Mouse (Mus musculus): Measurements from ENCODE around the gene Olfr1104.

The Olfr1104 gene

GRCm38 (mm10) chr2:87026980-87027379 lies at the start of gene Olfr1104:
Olfr1104 (minus strand) TSS chr2:87027080.
- DNase-seq (ENCODE audit: low read depth, low spot score): no peak

DNA sequence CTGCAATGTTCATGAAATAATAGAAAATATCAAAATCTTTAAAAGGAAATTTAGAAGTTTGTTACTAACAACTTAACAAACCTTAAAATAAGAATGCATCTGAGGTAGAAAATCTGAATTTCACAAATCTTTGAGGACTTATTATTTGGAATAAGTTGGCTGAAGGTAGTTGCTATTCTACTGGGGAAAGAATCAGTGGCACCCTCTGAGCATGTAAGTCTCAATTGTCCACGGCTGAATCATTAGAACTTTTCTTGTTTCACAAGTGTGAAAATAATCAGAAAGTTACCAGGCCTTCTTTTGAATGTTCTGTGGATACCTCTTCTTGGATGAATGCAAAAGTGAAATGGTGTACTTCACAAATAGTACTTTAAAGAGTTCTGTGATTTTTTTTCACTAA lies 48.8 kb upstream of the Olfr1104 start, which contains the start of gene Olfr1107:
Gene Olfr1107, minus strand, starts transcription at position 101 of the 400 bp plus-strand sequence.
- no peak for DNase-seq (ENCODE audit: low read depth, low spot score)

GRCm38 (mm10) chr2:87052173-87052572 lies 25.3 kb upstream of the Olfr1104 start, which contains the start of gene Olfr1106:
Olfr1106 (minus strand) TSS chr2:87052273.
- no peak for DNase-seq (ENCODE audit: low read depth, low spot score)

DNA sequence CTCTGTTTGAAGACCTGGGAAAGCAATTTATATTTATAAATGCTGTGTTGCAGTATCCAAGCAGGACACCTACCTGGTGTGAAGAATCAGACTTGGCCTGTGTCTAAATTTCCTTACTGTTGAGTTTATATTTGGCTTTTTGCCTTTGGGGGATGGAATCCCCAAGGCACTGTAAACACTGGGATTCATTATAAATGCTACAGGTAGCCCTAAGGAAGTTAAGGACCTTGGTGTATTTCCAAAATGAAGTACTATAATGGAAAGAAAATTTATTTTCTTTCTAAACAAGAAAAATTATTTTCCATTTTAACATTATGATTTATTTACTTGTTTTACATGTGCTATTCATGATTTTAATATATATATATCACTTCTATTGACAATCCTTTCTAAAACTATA lies 9.6 kb upstream of the Olfr1104 start, which contains the start of gene Olfr1105:
Gene Olfr1105, minus strand, starts transcription at position 101 of the 400 bp plus-strand sequence.
- DNase-seq (ENCODE audit: low read depth, low spot score): no peak

DNA sequence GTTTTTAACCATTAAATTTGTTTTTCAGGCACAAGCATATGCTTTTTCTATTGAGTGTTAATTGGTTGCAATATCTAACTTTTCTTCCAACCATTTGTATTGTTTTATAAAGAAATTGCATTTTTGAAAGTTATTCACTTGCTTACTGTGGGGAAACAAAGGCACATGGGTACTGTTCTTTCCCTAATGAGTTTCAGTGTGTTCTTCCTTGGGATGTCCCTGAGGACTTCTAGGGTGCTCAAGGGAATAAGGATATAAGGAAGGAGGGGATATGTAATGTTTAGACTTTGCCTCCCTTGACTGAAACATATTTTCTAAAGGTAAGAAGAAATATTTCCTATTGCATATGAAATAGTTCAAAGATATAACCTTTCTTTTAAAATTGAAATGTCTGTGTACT lies 28.8 kb downstream of the Olfr1104 start, which contains the start of gene Olfr1102:
Gene Olfr1102, plus strand, starts transcription at position 301 of the 400 bp plus-strand sequence.
- DNase-seq (ENCODE audit: low read depth, low spot score): no peak

GRCm38 (mm10) chr2:86991121-86991520 lies 35.8 kb downstream of the Olfr1104 start, which contains the start of gene Olfr1101:
Olfr1101 (minus strand) TSS chr2:86991221.
- DNase-seq (ENCODE audit: low read depth, low spot score): no peak

GRCm38 (mm10) chr2:86979854-86980253 lies 47.0 kb downstream of the Olfr1104 start, which contains the start of gene Olfr1100:
Olfr1100 (minus strand) TSS chr2:86979954.
- DNase-seq (ENCODE audit: low read depth, low spot score): no peak

All from retina, adult 2 months (tissue).